In genomic region chr7:100818401-100819064, GRCm38 (mm10) we compare ENCODE assay signal across 10 mouse cellular contexts. TPM values are rescaled to one million over a fixed set of nuclear protein-coding genes. Genes with fewer than 3 reads are reported as not detected.
DNase-seq lines count a peak whose midpoint lies in the region; ATAC-seq and TF ChIP-seq lines count a peak whose summit lies in the region.
"Had no signal": no experiment of that assay in that cellular context is flagged by ENCODE, and none has a peak within 500 bp of the region (broad histone marks: within the 10 kb centered on the region; RNA-seq: fewer than 3 reads in every experiment).

No protein-coding gene starts in this region.

- H3K9me3 ChIP-seq in heart, embryonic 12.5 days (replicated peaks) = no peaks in the 10 kb centered on the region
- H3K9me3 ChIP-seq in heart, embryonic 10.5 days = no peaks in the 10 kb centered on the region

- 80% methylated on average over 4 of the region's 4 CpGs for WGBS in heart, embryonic 12.5 days
- WGBS in small intestine, adult 2 months = 86% methylated on average over 4 of the region's 4 CpGs
- WGBS in heart, embryonic 10.5 days = 84% methylated on average over 4 of the region's 4 CpGs

- no peak overlapping the region for H3K4me3 ChIP-seq in heart, embryonic 12.5 days
- no peak overlapping the region for H3K4me3 ChIP-seq in small intestine, adult 2 months (ENCODE audit: low read depth, low read length)
- H3K4me3 ChIP-seq in heart, embryonic 10.5 days = no peak overlapping the region

- no peak overlapping the region for H3K9ac ChIP-seq in heart, embryonic 12.5 days

- peaks cover 22% of the 10 kb centered on the region for H3K4me1 ChIP-seq in heart, embryonic 12.5 days (replicated peaks)
- no peaks in the 10 kb centered on the region; the same call in 1 of the 2 replicates for H3K4me1 ChIP-seq in small intestine, adult 2 months (ENCODE audit: control insufficient read depth, insufficient read depth, insufficient read length, low read length)
- peaks cover 22% of the 10 kb centered on the region for H3K4me1 ChIP-seq in heart, embryonic 10.5 days

- peak; percentile 44 for DNase-seq in heart, postnatal 4 days
- DNase-seq in right cerebral cortex, postnatal 4 days = peak; percentile 41
- DNase-seq in right cerebral cortex, adult 2 months (ENCODE audit: low spot score in 2 of 2) = no peak
- DNase-seq in brain, adult 2 months (ENCODE audit: low read depth, low spot score) = peak; percentile 68
- no peak for DNase-seq in heart, embryonic 10.5 days (ENCODE audit: low spot score)
- no peak for DNase-seq in embryo, embryonic 10 days (ENCODE audit: low spot score)
- DNase-seq: gastrocnemius, postnatal 14 days had no signal

- no peak overlapping the region for H3K27ac ChIP-seq in heart, embryonic 12.5 days (ENCODE audit: poor library complexity, severe bottlenecking)
- H3K27ac ChIP-seq in small intestine, adult 2 months (ENCODE audit: insufficient read depth, low read depth, low read length) = no peak overlapping the region
- no peak overlapping the region for H3K27ac ChIP-seq in heart, embryonic 10.5 days
- H3K27ac ChIP-seq: macrophage had no signal

- H3K27me3 ChIP-seq in heart, embryonic 12.5 days (replicated peaks) = no peaks in the 10 kb centered on the region
- H3K27me3 ChIP-seq in small intestine, adult 2 months (ENCODE audit: control insufficient read depth, insufficient read depth, low read length) = no peaks in the 10 kb centered on the region
- no peaks in the 10 kb centered on the region for H3K27me3 ChIP-seq in heart, embryonic 10.5 days (ENCODE audit: insufficient read depth, poor library complexity, severe bottlenecking)

- ATAC-seq in heart, embryonic 12.5 days (ENCODE audit: insufficient number of reproducible peaks, low FRiP score) = no peak

- no peak overlapping the region for H3K4me2 ChIP-seq in heart, embryonic 12.5 days

- peak; percentile 33; the same call in 1 of the 2 replicates for TF ChIP-seq CTCF in small intestine, adult 2 months (IDR thresholded peaks at IDR 0.05; ENCODE audit: extremely low read depth, insufficient read length, insufficient replicate concordance, low read depth, low read length)

- no peak for TF ChIP-seq POLR2A in small intestine, adult 2 months (IDR thresholded peaks at IDR 0.05; ENCODE audit: low read depth, low read length)

- no peaks in the 10 kb centered on the region for H3K36me3 ChIP-seq in heart, embryonic 12.5 days
- no peaks in the 10 kb centered on the region for H3K36me3 ChIP-seq in small intestine, adult 2 months (ENCODE audit: control insufficient read depth, insufficient read depth, low read length)
- H3K36me3 ChIP-seq in heart, embryonic 10.5 days = no peaks in the 10 kb centered on the region; the same call in 1 of the 2 replicates

RNA-seq across cellular contexts. Expression of gene Relt, which starts 44.7 kb away (rescaled TPM):
- total RNA-seq in heart, postnatal 4 days (2021) = 1 to 10 TPM; 5.6 to 6.4 TPM
- 4.1 TPM in 2 replicates for polyA plus RNA-seq in heart, embryonic 12.5 days (2016; fragmentation: Nextera tagmentation; extraction: Ambion mirVana)
- polyA plus RNA-seq in small intestine, adult 2 months (2012; rRNA removed) = 7.0 and 9.5 TPM in 2 replicates
- 4.4 and 5.3 TPM in 2 replicates for polyA plus RNA-seq in heart, embryonic 10.5 days (2016; fragmentation: Nextera tagmentation; extraction: Ambion mirVana)

Comparison
In these comparisons a context has a peak if more than half of its experiments do, and no peak if none do; other contexts are left out.
1. DNase-seq: peak in heart, postnatal 4 days (single experiment), right cerebral cortex, postnatal 4 days (single experiment) and brain, adult 2 months (single experiment); none in right cerebral cortex, adult 2 months (0 of 2), heart, embryonic 10.5 days (single experiment) and embryo, embryonic 10 days (single experiment).